Mouse (Mus musculus) megakaryocyte-erythroid progenitor cell, adult 5-6 weeks (primary cell): ENCODE data around the gene Upk3a. TPM values are rescaled to one million over a fixed set of nuclear protein-coding genes. Genes with fewer than 3 reads are reported as not detected.

Experiments
- ATAC-seq: replicated peaks from 2 replicates; pipeline ENCODE4 v1.8.0; 2016; ENCODE audit warnings: mild to moderate bottlenecking, inconsistent platforms; ENCODE audit not compliant: severe bottlenecking, poor library complexity, low FRiP score, low TSS enrichment
- total RNA-seq, 2 experiments: library from RNA; stranded (forward) in 1 of 2; stranded (reverse) in 1 of 2; fragments of 200-1000, 215-1000 nt in 1 of 2; fragments of >200 nt in 1 of 2; fragmentation: Nextera tagmentation in 1 of 2; gene quantifications; 2 replicates each; pipeline ENCODE4 v1.2.3; 2014 to 2017

The Upk3a gene
- total RNA-seq, 2 experiments from 2014 or later, result not detected

GRCm38 (mm10) chr15:85043116-85043515 is 26.2 kb downstream of the Upk3a start:
- ATAC-seq, result no peak

DNA sequence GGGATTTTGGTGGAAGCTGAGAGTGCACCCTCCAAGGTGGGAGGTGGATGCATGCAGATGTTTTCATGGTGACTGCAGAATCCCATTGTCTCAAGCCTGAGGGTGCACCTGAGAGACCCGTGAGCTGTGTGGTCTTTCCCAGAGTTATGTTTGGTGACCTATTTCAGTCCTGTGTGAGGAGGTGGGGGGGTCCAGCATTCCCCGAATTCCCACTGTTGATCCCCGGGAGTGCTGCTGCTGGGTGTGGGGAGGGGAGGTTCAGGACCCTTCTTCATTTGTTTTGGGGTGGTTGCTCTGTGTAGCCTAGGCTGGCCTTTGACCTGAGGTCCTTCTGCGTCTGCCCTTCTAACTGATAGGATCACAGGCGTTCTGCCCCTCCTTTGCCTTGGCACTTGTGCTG is 26.8 kb downstream of the Upk3a start:
- no peak for ATAC-seq

DNA sequence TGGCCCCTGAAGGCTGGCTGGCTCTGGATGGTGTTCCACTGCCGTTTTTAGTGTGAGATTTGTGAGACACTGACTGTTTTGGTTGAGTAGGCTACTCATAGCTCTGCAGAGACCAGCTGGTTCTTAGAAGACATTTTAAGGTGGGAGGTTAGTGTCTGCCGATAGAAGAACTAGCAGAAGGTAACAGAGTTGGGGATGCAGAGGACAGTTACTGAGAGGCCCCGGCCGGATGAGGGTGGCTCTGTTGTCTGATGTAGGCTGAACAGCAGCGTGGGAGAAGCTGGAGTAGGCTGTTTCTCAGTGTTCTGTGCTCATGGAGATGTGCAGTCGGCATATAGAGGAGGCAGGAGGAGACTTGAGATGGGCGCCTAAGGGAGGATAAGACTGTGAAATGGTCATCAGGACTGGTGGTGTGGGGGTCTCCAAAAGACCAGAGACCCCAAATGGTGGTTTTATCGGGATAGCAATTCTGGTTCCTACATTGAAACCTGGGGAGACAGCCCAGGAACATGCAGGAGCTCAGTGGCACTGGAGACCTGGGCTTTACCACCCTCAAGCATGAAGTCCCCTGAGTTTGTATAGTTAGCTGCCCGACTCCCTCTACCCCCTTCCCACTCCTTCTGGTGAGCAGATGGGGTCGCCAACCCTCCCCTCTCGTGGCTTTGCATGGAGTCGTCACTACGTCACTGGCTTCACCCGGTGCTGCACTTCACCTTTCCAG is 29.4 kb downstream of the Upk3a start:
- ATAC-seq, result no peak

- no peak for ATAC-seq
Observed at GRCm38 (mm10) chr15:85047865-85048264, 30.9 kb downstream of the Upk3a start.

DNA sequence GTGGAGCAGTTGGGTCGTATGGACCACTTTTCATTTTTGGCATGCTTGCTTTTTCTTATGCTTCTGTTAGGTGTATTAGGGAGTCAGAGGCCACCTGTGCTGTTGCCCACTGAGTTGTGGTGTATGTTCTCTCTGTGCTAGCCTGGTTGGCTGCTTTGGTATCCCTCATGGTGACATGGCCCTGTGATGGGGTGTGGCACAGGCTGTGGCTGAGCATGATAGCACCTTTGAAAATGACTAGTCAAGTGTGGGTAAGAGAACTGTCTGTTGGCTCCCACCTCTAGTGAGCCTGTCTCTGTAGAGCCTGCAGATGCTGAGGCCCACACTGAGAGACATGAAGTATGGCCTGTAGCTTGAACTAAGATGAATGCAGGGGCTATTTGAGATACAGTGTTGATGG is 32.8 kb downstream of the Upk3a start:
- peak; percentile 37; the same call in 1 of the 2 replicates for ATAC-seq

DNA sequence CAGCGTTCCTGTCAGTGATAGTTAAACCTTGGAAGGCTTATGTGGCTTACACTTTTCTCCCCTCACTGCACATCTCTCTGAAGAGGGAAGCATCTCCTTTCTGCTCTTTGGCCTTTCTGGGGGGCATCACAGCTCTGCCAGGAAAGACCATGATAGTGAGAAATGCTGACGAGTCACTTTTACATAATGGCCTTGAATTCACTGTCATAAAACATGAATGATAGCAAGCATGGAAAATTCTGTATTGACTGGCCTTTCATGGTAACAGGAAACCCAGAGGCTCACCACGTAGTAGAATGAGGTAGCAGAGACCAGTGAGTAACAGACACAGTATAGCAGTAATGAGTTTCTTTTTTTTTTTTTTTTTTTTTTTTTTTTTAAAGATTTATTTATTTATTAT is 37.2 kb downstream of the Upk3a start:
- ATAC-seq, result no peak

DNA sequence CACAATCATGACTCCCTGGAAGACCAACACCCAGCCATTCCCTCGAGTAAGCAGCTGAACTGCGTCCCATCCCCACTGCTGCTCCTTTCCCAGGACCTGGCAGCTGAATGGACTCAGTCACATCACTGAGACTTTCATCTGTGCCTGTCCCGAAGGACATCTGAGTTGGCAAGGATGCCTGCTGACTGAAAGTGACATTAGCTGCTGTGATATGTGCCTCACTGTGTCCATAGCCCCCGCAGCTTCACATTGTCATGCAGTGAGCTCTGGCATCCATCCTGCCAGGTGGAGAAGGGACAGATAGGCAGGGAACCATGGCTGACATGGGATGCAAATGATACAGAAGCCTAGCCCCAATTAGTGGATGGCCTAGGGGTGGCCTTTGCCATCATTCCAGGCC is 38.2 kb downstream of the Upk3a start:
- ATAC-seq, result no peak

GRCm38 (mm10) chr15:85063421-85063820 is 46.5 kb downstream of the Upk3a start:
- ATAC-seq, result no peak

DNA sequence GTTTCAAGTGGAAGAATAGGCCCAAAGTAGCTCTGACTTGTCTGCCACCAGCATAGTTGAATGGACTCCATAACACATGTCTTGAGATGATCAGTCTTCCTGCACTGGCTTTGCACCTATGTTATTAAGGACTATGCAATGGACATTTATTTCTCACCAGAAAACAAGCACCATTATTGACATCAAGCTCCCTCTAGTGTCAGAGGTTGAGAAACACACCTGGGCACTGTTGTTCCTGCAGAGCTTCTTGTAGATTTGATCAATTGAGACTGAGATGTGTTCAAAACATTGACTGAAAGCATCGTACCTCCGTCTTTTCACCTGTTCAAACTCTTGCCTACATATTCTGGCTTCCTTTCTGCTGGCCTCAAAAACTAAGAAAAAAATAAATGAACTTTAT is 53.6 kb downstream of the Upk3a start:
- peak; percentile 68; the same call in 1 of the 2 replicates for ATAC-seq

Other genes starting within 250 kb of the Upk3a start
- 4.0 TPM in 1 of 2 replicates, not detected in the other for gene Phf21b, start 161.1 kb upstream of the Upk3a start, total RNA-seq (2014; fragmentation: Nextera tagmentation)
- not detected in 2 replicates for gene Phf21b, start 161.1 kb upstream of the Upk3a start, total RNA-seq (2017)
- 0.90 and 1.3 TPM in 2 replicates for gene Gm29666, start 97.1 kb upstream of the Upk3a start, total RNA-seq (2014; fragmentation: Nextera tagmentation)
- 0.23 TPM in 2 replicates for gene Gm29666, start 97.1 kb upstream of the Upk3a start, total RNA-seq (2017)
- 51.5 and 56.4 TPM in 2 replicates for gene Nup50, start 93.7 kb upstream of the Upk3a start, total RNA-seq (2014; fragmentation: Nextera tagmentation)
- 102 TPM in 2 replicates for gene Nup50, start 93.7 kb upstream of the Upk3a start, total RNA-seq (2017)
- gene 5031439G07Rik, start 28.6 kb upstream of the Upk3a start, total RNA-seq (2014; fragmentation: Nextera tagmentation), result 3.5 and 3.6 TPM in 2 replicates
- 2.2 and 4.0 TPM in 2 replicates for gene 5031439G07Rik, start 28.6 kb upstream of the Upk3a start, total RNA-seq (2017)
- 9.3 and 9.6 TPM in 2 replicates for gene Fam118a, start 11.8 kb downstream of the Upk3a start, total RNA-seq (2014; fragmentation: Nextera tagmentation)
- 5.7 and 8.9 TPM in 2 replicates for gene Fam118a, start 11.8 kb downstream of the Upk3a start, total RNA-seq (2017)
- not detected in 2 replicates for gene Smc1b, start 114.8 kb downstream of the Upk3a start, total RNA-seq (2014; fragmentation: Nextera tagmentation)
- not detected in 2 replicates for gene Smc1b, start 114.8 kb downstream of the Upk3a start, total RNA-seq (2017)
- gene Ribc2, start 114.9 kb downstream of the Upk3a start, total RNA-seq (2014; fragmentation: Nextera tagmentation), result not detected in 2 replicates
- gene Ribc2, start 114.9 kb downstream of the Upk3a start, total RNA-seq (2017), result not detected in 2 replicates
- not detected in 2 replicates for gene Fbln1, start 188.8 kb downstream of the Upk3a start, total RNA-seq (2014; fragmentation: Nextera tagmentation)
- not detected in 2 replicates for gene Fbln1, start 188.8 kb downstream of the Upk3a start, total RNA-seq (2017)